Mouse (Mus musculus) left cerebral cortex, postnatal 10 days (tissue): Measurements from ENCODE around the gene Fam198b. TPM values are rescaled to one million over a fixed set of nuclear protein-coding genes. Genes with fewer than 3 reads are reported as not detected.

Experiments
- DNase-seq, 2 experiments: peaks; one replicate each; pipeline ENCODE4 v3.0.0; 2021 to 2022; ENCODE audit warnings: low spot score in 2 of 2, mixed read lengths in 1 of 2; ENCODE audit errors: extremely low spot score in 1 of 2
- intact Hi-C: fragments of 180-260 bp; cut with DNase I; formaldehyde crosslinking; loops from one replicate; pipeline ENCODE4 v1.15.1; 2025
- total RNA-seq, 2 experiments: library from RNA; stranded (reverse); gene quantifications; 2 replicates each; pipeline ENCODE4 v1.2.3; 2021

The Fam198b gene
- total RNA-seq: 1 to 10 TPM; 6.3 to 9.3 TPM

- no peak for DNase-seq
- intact Hi-C loops: loop anchor here (2.0 to 10.0 kb wide), 2 partner anchors 174 to 910 kb away; no protein-coding TSS in a partner anchor
Observed at GRCm38 (mm10) chr3:79884305-79884704, at the start of gene Fam198b. TSS of gene Fam198b (plus strand) at chr3:79884533.

- peak in 1 of 2 experiments; percentile 40 for DNase-seq
- intact Hi-C loops: no loop called here
Observed at GRCm38 (mm10) chr3:79838751-79839150, 45.6 kb upstream of the Fam198b start.

- DNase-seq: no peak
- intact Hi-C loops: no loop called here
Observed at GRCm38 (mm10) chr3:79841475-79841874, 42.9 kb upstream of the Fam198b start.

- peak in 1 of 2 experiments; percentile 49 for DNase-seq
- intact Hi-C loops: no loop called here
Observed at GRCm38 (mm10) chr3:79842165-79842564, 42.2 kb upstream of the Fam198b start.

- intact Hi-C loops: no loop called here
- DNase-seq: peak; percentile 50 to 68
Observed at GRCm38 (mm10) chr3:79842616-79843016, 41.7 kb upstream of the Fam198b start.

GRCm38 (mm10) chr3:79843999-79844398, 40.3 kb upstream of the Fam198b start:
- intact Hi-C loops: no loop called here
- no peak for DNase-seq

- intact Hi-C loops: no loop called here
- no peak for DNase-seq
Observed at GRCm38 (mm10) chr3:79846633-79847032, 37.7 kb upstream of the Fam198b start.

GRCm38 (mm10) chr3:79848841-79849240, 35.5 kb upstream of the Fam198b start:
- intact Hi-C loops: no loop called here
- no peak for DNase-seq

- intact Hi-C loops: loop anchor here (10.0 kb wide), 1 partner anchor 205 kb away; no protein-coding TSS in a partner anchor
- no peak for DNase-seq
Observed at GRCm38 (mm10) chr3:79849621-79850020, 34.7 kb upstream of the Fam198b start.

GRCm38 (mm10) chr3:79850656-79851055, 33.7 kb upstream of the Fam198b start:
- intact Hi-C loops: loop anchor here (10.0 kb wide), 1 partner anchor 204 kb away; no protein-coding TSS in a partner anchor
- DNase-seq: no peak

- no peak for DNase-seq
- intact Hi-C loops: loop anchor here (10.0 kb wide), 1 partner anchor 203 kb away; no protein-coding TSS in a partner anchor
Observed at GRCm38 (mm10) chr3:79852108-79852507, 32.2 kb upstream of the Fam198b start.

- intact Hi-C loops: loop anchor here (10.0 kb wide), 1 partner anchor 202 kb away; no protein-coding TSS in a partner anchor
- peak in 1 of 2 experiments; percentile 20 for DNase-seq
Observed at GRCm38 (mm10) chr3:79852654-79853166, 31.6 kb upstream of the Fam198b start, which contains the start of gene Tmem144. TSS of gene Tmem144 (minus strand) at chr3:79852773.

- intact Hi-C loops: loop anchor here (10.0 kb wide), 1 partner anchor 197 kb away; no protein-coding TSS in a partner anchor
- no peak for DNase-seq
Observed at GRCm38 (mm10) chr3:79857780-79858179, 26.6 kb upstream of the Fam198b start.

GRCm38 (mm10) chr3:79858221-79858620, 26.1 kb upstream of the Fam198b start:
- no peak for DNase-seq
- intact Hi-C loops: loop anchor here (10.0 kb wide), 1 partner anchor 197 kb away; no protein-coding TSS in a partner anchor

- DNase-seq: no peak
- intact Hi-C loops: no loop called here
Observed at GRCm38 (mm10) chr3:79864824-79865223, 19.5 kb upstream of the Fam198b start.

- no peak for DNase-seq
- intact Hi-C loops: no loop called here
Observed at GRCm38 (mm10) chr3:79866089-79866488, 18.2 kb upstream of the Fam198b start.

GRCm38 (mm10) chr3:79866526-79866925, 17.8 kb upstream of the Fam198b start:
- DNase-seq: no peak
- intact Hi-C loops: no loop called here

GRCm38 (mm10) chr3:79867121-79867709, 17.1 kb upstream of the Fam198b start:
- peak in 1 of 2 experiments; percentile 75 for DNase-seq
- intact Hi-C loops: no loop called here

- DNase-seq: no peak
- intact Hi-C loops: no loop called here
Observed at GRCm38 (mm10) chr3:79875471-79875870, 8.9 kb upstream of the Fam198b start.

GRCm38 (mm10) chr3:79878350-79878749, 6.0 kb upstream of the Fam198b start:
- intact Hi-C loops: no loop called here

More at GRCm38 (mm10) chr3:79878350-79878749, 6.0 kb upstream of the Fam198b start:
- no peak for DNase-seq
